Mouse (Mus musculus): ENCODE results near the gene Ube2q2.

- no peak for TF ChIP-seq POLR2A (IDR thresholded peaks at IDR 0.05; ENCODE audit: borderline replicate concordance, low read depth, low read length)
- no peak for TF ChIP-seq CTCF (IDR thresholded peaks at IDR 0.05; ENCODE audit: low read depth, low read length)
Observed at GRCm38 (mm10) chr9:55253849-55254248, 105.2 kb downstream of the Ube2q2 start.
